Mouse (Mus musculus) mouse embryonic stem cell (cell line): Measurements from ENCODE around the gene Lrp2.

Experiments
- in situ Hi-C, 2 experiments: fragments of 300-500 bp; cut with MboI; formaldehyde crosslinking; loops; 1 replicate in 1 of 2; 3 replicates in 1 of 2; pipeline ENCODE4 v1.14.3; 2019 to 2020; ENCODE audit warnings: low sequenced_read_pairs in 2 of 2, low pct_unique_long_range_greater_than_20kb in 1 of 2, mixed read lengths in 1 of 2; ENCODE audit not compliant: unreplicated experiment in 1 of 2

Gene Lrp2

DNA sequence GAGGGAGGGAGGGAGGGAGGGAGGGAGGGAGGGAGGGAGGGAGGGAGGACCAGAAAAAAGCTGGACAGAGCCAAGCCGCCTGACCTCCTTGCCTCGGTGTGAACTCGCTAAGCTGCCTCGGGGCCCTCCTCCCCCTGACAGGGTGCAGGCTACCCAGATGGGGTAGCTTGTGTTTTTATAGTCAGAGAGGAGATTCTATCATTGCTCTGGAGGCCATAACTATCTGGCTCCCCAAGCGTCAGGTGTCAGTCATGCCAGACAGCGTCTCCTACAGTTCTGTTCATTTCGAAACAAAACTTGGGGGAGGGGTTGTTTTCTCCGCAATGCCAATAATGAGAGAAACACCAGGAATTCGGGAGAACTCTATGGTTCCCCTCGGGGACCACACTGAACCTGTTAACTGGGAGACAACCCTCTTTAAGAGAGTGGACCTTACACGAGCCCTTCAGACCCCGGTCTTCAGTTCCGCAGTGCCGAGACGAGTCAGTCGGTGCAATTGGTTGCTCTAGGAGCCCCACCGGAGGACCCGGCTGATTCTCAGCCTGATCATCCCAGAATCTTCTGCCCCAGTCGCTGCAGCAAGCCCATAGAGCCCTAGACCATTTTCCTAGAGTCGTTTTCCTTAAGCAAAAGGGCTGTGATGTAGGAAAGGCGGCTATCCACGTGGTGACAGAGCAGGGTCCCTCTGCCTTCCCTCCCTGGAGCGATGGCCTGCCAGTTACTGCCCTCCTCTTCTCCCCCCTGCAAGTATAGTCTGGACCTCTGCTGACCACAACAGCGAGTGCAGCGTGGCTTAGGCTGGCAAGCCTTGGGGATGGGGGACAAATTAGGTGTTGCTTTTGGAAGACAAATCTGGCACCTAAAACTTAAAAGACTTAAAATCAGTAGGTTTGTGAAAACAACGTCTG lies 1.2 kb upstream of the Lrp2 start:
- in situ Hi-C loops, result loop anchor here in 1 of 2 experiments (25.0 kb wide), 1 partner anchor 1950 kb away; the partner anchor contains the start of genes Dlx1 and Dlx2

DNA sequence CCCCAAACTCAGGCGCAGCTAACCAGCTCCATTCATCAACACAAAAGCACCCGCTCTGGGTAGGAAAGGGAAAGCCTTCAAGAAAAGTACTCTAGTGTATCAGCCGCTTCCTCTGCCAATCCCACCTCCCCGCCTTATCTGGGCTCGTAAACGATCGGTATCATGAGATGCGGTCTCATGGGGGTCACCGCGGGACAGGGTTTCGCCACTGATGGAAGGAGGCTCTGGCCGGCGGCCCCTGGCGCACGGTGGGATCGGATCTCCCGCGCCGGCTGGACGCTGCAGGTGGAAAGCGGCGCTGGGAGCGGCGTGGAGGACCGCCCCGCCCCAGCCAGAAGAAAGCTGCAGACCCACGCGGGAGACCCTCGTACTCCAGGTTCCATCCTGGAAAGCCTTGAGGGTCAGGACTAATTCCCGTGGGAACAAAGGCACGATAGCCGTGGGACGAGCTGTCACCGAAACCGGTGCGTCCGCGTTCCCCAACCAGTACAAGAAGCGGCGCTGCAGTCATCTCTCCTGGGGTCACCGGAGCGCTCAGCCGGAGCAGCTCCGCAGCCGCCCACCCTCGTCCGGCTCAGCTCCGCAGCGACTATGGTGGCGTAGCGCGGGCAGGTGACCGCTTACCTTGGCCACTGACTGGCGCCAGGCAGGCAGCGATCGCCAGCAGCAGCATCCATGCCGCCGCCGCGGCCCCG lies 527 bp downstream of the Lrp2 start:
- in situ Hi-C loops, result loop anchor here in 1 of 2 experiments (25.0 kb wide), 1 partner anchor 1952 kb away; the partner anchor contains the start of genes Dlx1 and Dlx2

DNA sequence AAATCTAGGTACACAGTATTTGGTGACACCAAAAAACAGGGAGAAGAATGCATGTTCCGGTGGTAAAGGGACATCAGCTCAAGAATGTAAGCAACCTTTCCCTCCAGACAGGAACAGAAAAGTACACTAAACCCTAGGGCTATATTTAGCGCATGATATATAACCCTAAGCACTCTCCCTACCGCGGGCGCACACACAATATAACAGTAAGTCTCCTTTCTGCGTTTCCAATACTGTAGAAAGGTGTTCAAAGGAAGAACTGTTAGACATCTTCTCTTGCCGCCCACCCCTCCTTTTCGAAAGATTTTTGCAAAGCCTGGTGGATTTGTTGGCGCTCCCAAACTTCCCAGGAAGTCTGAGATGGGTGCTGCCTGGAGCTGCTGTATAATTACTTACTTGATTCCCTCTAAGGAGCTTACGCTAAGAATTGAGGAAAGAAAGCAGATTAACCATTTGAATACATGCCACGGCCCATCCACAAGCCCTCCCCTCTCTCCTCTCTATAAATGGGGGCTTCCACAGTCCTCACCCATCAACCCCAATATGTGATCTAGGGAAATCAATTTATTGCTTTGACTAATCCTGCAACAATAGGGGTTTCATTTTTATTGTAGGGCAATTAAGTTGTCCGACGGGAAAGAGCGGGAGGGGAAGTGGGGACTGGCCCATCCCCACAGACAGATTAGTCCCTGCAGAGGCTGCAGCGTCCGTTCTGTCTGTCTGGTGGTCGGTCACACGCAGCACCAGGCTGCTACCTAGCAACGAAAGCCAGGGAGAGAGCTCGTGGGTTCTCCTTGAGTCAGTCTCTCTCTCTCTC lies 1.5 kb downstream of the Lrp2 start:
- in situ Hi-C loops, result loop anchor here in 1 of 2 experiments (25.0 kb wide), 1 partner anchor 1953 kb away; the partner anchor contains the start of genes Dlx1 and Dlx2

GRCm38 (mm10) chr2:69582861-69583260 lies 3.0 kb downstream of the Lrp2 start:
- in situ Hi-C loops, result loop anchor here in 1 of 2 experiments (25.0 kb wide), 1 partner anchor 1954 kb away; the partner anchor contains the start of genes Dlx1 and Dlx2

GRCm38 (mm10) chr2:69582068-69582467 lies 3.8 kb downstream of the Lrp2 start:
- in situ Hi-C loops, result loop anchor here in 1 of 2 experiments (25.0 kb wide), 1 partner anchor 1955 kb away; the partner anchor contains the start of genes Dlx1 and Dlx2

DNA sequence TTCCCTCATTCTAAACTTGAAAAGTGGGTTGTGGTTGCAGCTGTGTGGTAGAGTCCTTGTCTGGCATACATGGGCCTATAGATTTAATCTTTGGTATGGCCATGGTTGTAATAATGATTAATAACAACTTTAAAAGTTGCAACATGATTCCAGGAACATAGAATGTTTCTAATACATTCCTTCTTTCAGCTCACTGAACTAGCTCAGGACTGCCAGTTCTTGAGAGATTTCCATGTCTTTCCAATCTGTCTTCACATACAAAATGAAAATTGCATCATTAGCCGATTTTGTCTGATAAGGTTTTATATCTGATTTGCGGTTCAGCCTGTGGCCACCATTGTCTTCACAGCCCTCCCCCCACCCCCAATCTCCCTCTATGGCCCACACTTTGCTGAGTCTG lies 5.8 kb downstream of the Lrp2 start:
- in situ Hi-C loops, result loop anchor here in 1 of 2 experiments (25.0 kb wide), 1 partner anchor 1957 kb away; the partner anchor contains the start of genes Dlx1 and Dlx2

GRCm38 (mm10) chr2:69578206-69578605 lies 7.7 kb downstream of the Lrp2 start:
- in situ Hi-C loops, result loop anchor here in 1 of 2 experiments (25.0 kb wide), 1 partner anchor 1959 kb away; the partner anchor contains the start of genes Dlx1 and Dlx2

- in situ Hi-C loops, result loop anchor here in 1 of 2 experiments (25.0 kb wide), 1 partner anchor 1961 kb away; the partner anchor contains the start of genes Dlx1 and Dlx2
Observed at GRCm38 (mm10) chr2:69576531-69576930, 9.3 kb downstream of the Lrp2 start.

DNA sequence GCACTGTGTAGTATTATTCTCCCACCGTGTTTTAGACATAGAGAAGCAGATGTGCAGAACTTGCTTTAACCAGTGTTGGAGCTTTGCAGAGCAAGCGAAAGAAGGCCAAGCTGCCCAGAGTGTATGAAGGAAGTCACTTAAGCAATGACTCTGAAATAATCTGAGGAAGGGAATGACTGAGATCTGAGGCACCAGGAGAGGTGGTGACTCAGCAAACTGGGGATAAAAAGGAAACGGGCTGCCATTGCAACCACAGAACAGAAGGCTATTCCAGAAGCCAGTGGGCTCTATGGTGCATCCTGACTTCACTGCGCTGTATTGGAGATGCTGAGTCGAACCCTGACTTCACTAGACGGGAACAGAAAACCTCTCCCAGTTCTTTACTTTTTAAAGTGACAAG lies 10.9 kb downstream of the Lrp2 start:
- in situ Hi-C loops, result loop anchor here in 1 of 2 experiments (25.0 kb wide), 1 partner anchor 1962 kb away; the partner anchor contains the start of genes Dlx1 and Dlx2

DNA sequence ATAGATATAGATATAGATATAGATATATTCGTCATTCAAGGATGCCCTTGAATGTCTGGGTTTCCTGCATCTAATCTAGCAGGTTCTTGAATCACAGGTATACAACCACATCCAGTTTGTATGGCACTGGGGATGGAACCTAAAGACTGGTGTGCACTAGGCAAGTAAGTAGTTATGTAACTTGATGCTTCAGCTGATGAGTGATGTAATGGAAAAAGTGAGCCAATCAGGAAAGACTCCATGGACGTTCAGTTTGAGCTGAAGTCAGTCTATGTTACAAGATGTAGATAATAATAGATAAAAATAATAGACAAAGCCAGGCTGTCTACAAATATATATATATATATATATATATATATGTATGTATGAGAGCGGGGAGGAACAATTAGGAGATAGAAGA lies 11.6 kb downstream of the Lrp2 start:
- in situ Hi-C loops, result no loop called here

GRCm38 (mm10) chr2:69573733-69574054 lies 12.2 kb downstream of the Lrp2 start:
- in situ Hi-C loops, result no loop called here

DNA sequence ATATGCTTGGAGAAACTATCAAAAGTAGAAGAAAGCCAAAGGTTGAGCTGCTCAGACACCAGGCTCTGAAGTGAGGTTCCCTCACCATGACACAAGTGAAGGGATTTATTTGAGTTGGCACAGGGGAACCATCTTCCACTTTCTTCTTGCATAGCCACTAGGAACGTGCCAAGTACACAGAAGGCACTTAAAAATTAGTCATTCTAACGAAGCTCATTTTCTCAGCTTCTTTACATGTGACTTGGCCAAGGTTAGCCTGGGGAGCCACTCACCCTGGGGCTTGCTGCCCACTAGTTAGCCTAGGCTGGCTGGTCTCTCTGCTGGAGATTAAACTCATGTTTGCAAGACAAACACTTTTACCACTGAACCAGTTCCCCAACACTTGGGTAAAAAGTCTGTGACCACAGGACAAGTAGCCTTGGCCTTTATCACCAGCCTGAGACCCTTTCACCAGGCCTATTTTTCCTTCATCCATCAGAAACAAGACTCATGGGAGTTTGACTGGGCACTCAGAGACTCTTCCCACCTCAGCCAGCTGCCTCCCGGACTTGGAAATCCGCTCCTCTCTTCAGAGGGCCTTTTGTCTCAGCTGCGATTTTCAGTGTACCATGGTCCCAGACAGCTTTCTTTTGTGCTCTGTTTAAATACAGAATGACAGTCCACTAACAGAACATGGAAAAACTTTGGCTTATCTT lies 12.7 kb downstream of the Lrp2 start:
- in situ Hi-C loops, result no loop called here

- in situ Hi-C loops, result no loop called here
Observed at GRCm38 (mm10) chr2:69570556-69570955, 15.3 kb downstream of the Lrp2 start.

DNA sequence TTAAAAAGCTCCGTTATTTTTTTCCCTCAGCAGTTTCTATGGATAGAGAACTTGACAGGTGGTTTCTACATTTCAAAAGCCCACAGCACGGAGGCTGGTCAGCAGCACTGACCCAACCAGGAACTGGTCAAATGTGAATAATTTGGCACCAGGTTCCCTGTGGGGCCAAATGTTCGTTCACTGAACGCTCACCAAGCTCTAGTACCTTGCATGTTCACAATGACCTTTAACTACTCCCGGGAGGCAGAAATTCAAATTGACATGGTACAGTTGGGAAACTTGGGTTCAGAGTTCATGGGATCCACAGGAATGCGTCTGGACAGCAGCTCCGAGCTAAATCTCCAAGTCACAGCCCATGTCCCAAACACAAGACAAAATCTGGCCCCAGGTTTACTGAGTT lies 19.6 kb downstream of the Lrp2 start:
- in situ Hi-C loops, result no loop called here

GRCm38 (mm10) chr2:69563492-69563891 lies 22.4 kb downstream of the Lrp2 start:
- in situ Hi-C loops, result no loop called here

GRCm38 (mm10) chr2:69562761-69563160 lies 23.1 kb downstream of the Lrp2 start:
- in situ Hi-C loops, result no loop called here

DNA sequence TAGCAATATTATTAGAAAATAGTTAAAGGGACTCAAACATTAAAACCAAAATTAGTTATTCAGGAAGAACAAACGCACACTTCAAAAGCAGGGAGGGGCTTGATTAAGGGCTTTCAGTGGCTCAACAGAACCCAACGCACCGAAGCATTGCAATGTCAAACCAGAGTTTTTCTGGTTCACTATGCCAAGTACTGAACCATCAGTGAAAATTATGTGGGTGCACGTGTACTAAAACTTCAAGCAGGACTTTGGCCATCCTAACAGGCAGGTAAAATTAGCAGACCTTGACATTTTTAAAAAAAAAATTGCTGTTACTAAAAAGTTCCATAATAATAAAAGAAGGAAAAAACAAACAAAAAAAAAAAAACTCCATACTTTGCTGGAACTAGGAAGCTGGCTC lies 25.6 kb downstream of the Lrp2 start:
- in situ Hi-C loops, result no loop called here

DNA sequence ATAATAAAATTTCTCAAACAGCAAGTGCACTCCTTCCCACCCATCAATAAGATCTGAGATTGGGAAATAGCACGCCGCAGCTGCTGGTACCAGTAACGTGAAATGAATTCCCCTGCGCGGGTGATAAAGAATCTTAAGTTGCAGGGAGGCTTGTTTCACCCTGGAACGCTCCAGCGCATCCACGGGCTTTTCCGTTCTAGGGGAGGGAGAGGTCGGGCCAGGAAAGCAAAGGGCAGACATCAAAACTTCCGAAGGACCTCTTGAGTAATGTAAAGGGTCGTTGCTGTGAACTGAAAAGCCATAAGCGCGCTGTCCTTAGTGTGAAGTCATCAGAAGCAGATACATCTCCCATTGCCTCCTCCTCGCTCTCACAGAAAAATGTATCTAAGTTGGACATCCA lies 26.5 kb downstream of the Lrp2 start:
- in situ Hi-C loops, result no loop called here
